Mouse (Mus musculus): Measurements from ENCODE around the gene Tmem100. TPM values are rescaled to one million over a fixed set of nuclear protein-coding genes. Genes with fewer than 3 reads are reported as not detected.

Gene Tmem100
- polyA plus RNA-seq, 1 experiment from 2014 or later, result 1.3 TPM

DNA sequence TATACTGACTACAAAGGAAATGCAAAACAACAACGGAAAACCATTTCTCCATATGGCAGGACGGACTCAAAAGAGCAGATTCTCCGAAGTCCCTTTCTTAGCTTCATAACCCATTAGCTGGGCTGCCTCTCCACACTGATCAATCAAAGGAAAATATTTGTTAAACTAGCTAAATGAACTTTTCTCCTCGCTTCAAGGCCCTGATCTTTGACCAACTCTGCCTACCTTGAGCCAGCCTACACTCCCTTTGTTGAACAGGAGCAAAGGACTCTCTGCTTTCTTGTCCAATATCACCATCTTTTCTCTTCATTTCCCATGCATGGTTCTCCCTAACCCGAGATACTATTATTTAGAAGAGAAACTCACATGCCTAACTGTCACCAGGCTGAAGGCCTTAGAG is 34.6 kb upstream of the Tmem100 start:
- Histone ChIP-seq H3K9ac (ENCODE audit: low read depth, low read length) (no peak overlapping the region), H3K4me1 (replicated peaks; ENCODE audit: control insufficient read depth, insufficient read depth, low read length) (no peaks in the 10 kb centered on the region), H3K27me3 (replicated peaks; ENCODE audit: control insufficient read depth, insufficient read depth, low read length) (no peaks in the 10 kb centered on the region), H3K9me3 (ENCODE audit: control insufficient read depth, low read length) (no peaks in the 10 kb centered on the region), H3K27ac (ENCODE audit: low read depth, low read length) (no peak overlapping the region), H3K36me3 (ENCODE audit: control insufficient read depth, insufficient read depth, low read length) (no peaks in the 10 kb centered on the region), H3K4me3 (ENCODE audit: low read depth, low read length) (no peak overlapping the region), H3K4me2 (no peak overlapping the region)
- DNase-seq (ENCODE audit: low spot score), result no peak
- 83% methylated on average over 5 of the region's 5 CpGs for WGBS
- ATAC-seq (replicated peaks; ENCODE audit: low FRiP score), result no peak

DNA sequence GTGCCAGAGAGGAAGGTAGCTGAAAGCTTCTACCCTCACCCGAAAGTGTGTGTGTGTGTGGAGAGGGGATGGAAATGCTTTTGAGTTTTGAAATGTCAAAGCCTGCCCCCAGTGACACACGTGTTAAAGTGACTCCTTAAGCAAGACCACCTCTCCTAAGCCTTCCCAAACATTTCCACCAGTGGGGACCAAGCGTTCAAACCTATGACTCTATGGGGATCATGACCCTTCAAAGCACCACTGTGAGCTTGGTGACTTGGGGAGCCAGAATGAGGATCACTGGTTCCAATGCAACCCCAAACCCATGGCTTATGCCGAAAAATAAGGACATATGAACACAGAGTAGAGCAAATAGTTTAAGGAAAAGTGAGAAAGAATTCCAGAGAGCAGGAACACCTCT is 33.7 kb upstream of the Tmem100 start:
- no peak overlapping the region for H3K4me3 ChIP-seq (ENCODE audit: low read depth, low read length)
- no peaks in the 10 kb centered on the region for H3K9me3 ChIP-seq (ENCODE audit: control insufficient read depth, low read length)
- H3K36me3 ChIP-seq (ENCODE audit: control insufficient read depth, insufficient read depth, low read length), result no peaks in the 10 kb centered on the region
- no peak for DNase-seq (ENCODE audit: low spot score)
- H3K4me2 ChIP-seq, result no peak overlapping the region
- H3K9ac ChIP-seq (ENCODE audit: low read depth, low read length), result no peak overlapping the region
- WGBS, result 80% methylated on average over 4 of the region's 4 CpGs
- ATAC-seq (replicated peaks; ENCODE audit: low FRiP score), result no peak
- no peaks in the 10 kb centered on the region for H3K27me3 ChIP-seq (replicated peaks; ENCODE audit: control insufficient read depth, insufficient read depth, low read length)
- H3K4me1 ChIP-seq (replicated peaks; ENCODE audit: control insufficient read depth, insufficient read depth, low read length), result no peaks in the 10 kb centered on the region
- H3K27ac ChIP-seq (ENCODE audit: low read depth, low read length), result no peak overlapping the region

DNA sequence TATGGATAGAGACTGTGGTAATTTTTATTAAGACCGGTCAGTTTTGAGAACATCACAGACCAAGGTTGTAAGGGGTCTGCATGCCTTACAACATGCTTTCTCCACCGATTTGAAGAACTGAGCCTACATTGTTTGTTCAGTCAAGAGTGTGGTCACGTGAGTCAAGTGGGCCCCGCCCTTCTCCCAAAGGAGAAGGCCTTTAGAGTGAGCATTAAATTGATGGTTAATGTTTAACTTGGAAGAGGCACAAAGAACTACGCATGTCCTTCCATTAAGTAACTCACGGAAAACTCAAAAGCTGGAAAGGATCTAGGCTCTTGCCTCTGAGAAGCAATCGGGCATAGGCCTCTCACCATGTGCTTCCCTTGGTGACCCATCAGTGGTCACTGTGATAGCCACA is 33.3 kb upstream of the Tmem100 start:
- Histone ChIP-seq H3K4me3 (ENCODE audit: low read depth, low read length) (no peak overlapping the region), H3K27me3 (replicated peaks; ENCODE audit: control insufficient read depth, insufficient read depth, low read length) (no peaks in the 10 kb centered on the region), H3K4me2 (no peak overlapping the region), H3K4me1 (replicated peaks; ENCODE audit: control insufficient read depth, insufficient read depth, low read length) (peaks cover 2% of the 10 kb centered on the region; the same call in 1 of the 2 replicates), H3K9me3 (ENCODE audit: control insufficient read depth, low read length) (no peaks in the 10 kb centered on the region), H3K27ac (ENCODE audit: low read depth, low read length) (no peak overlapping the region), H3K36me3 (ENCODE audit: control insufficient read depth, insufficient read depth, low read length) (no peaks in the 10 kb centered on the region), H3K9ac (ENCODE audit: low read depth, low read length) (no peak overlapping the region)
- ATAC-seq (replicated peaks; ENCODE audit: low FRiP score) (no peak), DNase-seq (ENCODE audit: low spot score) (no peak)
- WGBS, result 88% methylated on average over 7 of the region's 7 CpGs

DNA sequence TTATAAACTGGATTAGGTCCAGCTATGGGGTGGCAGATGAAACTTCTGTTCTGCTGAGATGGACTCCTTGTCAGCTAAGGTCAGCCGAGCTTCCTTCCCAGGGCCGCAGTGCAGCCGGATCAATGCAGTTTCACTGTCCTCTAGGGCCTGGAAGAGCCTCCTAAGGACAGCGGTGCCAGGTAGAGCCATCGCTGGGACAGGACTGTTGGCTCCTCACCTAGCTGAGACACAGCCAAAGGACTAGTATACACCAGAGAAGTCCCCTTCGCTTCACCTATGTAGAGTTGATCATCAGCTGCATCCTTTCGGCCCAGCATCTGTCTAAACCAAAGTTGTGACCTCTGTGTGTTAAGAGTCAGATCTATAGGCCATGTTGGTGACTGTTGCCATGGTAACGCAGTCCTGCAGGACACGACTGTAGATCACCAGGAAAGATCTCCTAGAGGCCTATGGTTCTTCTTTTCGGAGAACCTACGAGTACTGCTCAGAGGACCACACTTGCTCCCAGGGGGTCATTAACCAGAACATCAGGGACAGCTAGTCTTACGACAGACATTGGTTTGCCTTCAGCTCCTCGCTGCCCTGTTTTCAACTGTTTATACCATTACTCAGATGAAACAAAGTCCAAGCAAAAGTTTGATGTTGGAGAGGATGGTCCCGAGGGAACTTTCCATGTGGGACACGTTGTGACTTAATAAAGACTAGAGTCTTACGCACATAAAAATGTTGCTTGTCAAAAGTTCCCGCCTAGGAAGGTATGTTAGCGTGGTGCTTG is 31.0 kb upstream of the Tmem100 start:
- no peaks in the 10 kb centered on the region for H3K27me3 ChIP-seq (replicated peaks; ENCODE audit: control insufficient read depth, insufficient read depth, low read length)
- no peak overlapping the region for H3K27ac ChIP-seq (ENCODE audit: low read depth, low read length)
- WGBS, result 89% methylated on average over 18 of the region's 18 CpGs
- H3K4me1 ChIP-seq (replicated peaks; ENCODE audit: control insufficient read depth, insufficient read depth, low read length), result peaks cover 6% of the 10 kb centered on the region; the same call in 1 of the 2 replicates
- ATAC-seq (replicated peaks; ENCODE audit: low FRiP score) (no peak), DNase-seq (ENCODE audit: low spot score) (no peak)
- no peaks in the 10 kb centered on the region for H3K9me3 ChIP-seq (ENCODE audit: control insufficient read depth, low read length)
- H3K36me3 ChIP-seq (ENCODE audit: control insufficient read depth, insufficient read depth, low read length), result no peaks in the 10 kb centered on the region
- no peak overlapping the region for H3K4me3 ChIP-seq (ENCODE audit: low read depth, low read length)
- no peak overlapping the region for H3K9ac ChIP-seq (ENCODE audit: low read depth, low read length)
- H3K4me2 ChIP-seq, result no peak overlapping the region

DNA sequence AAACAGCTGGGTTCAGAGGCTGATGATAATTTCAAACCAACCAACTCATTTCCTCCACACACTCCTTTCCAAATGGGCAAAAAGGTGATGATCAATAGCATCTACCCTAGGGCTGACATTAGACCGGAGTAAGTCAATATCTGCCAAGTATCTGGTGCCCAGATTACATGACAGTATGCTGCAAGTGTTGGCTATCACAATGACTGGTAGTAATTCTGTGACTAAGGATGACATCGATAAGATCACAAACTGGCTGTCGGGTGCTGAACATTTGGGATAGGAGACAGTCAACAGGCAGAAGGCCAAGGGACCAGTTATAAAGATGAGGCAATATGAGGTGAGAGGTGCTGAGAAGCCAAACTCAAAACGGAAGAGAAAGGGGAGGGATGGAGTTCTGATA is 29.5 kb upstream of the Tmem100 start:
- 91% methylated on average over 4 of the region's 4 CpGs for WGBS
- Histone ChIP-seq H3K9me3 (ENCODE audit: control insufficient read depth, low read length) (no peaks in the 10 kb centered on the region), H3K27ac (ENCODE audit: low read depth, low read length) (no peak overlapping the region), H3K36me3 (ENCODE audit: control insufficient read depth, insufficient read depth, low read length) (no peaks in the 10 kb centered on the region), H3K27me3 (replicated peaks; ENCODE audit: control insufficient read depth, insufficient read depth, low read length) (no peaks in the 10 kb centered on the region), H3K4me2 (no peak overlapping the region), H3K9ac (ENCODE audit: low read depth, low read length) (no peak overlapping the region), H3K4me1 (replicated peaks; ENCODE audit: control insufficient read depth, insufficient read depth, low read length) (peaks cover 6% of the 10 kb centered on the region; the same call in 1 of the 2 replicates), H3K4me3 (ENCODE audit: low read depth, low read length) (no peak overlapping the region)
- DNase-seq (ENCODE audit: low spot score), result no peak
- no peak for ATAC-seq (replicated peaks; ENCODE audit: low FRiP score)

DNA sequence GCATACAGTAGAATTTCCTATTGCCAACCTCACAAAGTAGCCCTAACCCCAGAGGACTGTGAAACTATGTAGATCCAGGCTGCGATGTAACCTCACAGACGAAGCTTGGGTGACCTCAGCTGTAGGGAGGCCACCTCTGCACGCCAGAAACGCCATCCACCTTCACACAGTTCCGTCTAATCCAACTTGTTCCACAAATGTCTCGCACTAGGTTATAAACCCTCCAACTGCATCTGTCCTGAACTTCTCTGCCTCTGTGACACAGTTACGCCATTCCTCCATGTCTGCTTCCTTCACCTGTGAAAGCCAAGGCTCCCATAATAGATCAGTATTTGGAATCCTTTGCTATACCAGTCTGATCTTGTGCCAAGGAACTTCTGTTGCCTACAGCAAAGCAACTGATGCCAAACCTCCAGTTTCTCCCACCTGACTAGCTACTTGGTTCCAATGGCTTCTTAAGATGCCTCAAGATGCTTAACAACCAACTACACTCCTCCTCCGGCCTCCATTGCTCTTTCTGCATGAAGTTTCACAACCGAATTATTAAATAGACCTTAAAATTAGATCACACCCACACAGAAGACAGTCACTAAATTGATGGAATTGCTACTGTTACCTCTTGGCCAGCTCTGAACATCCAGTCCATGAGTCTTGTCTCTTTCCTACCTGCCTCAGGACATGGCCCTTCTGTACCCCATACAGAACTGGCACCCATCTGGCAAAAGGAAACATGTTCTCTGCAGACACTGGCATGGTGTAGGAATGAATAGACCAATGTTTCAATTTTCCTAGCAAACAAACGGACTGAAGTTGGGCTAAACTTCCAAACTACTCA is 28.5 kb upstream of the Tmem100 start:
- no peaks in the 10 kb centered on the region for H3K27me3 ChIP-seq (replicated peaks; ENCODE audit: control insufficient read depth, insufficient read depth, low read length)
- no peaks in the 10 kb centered on the region for H3K36me3 ChIP-seq (ENCODE audit: control insufficient read depth, insufficient read depth, low read length)
- ATAC-seq (replicated peaks; ENCODE audit: low FRiP score), result no peak
- no peak for DNase-seq (ENCODE audit: low spot score)
- H3K4me3 ChIP-seq (ENCODE audit: low read depth, low read length), result peak overlapping the region; percentile 68
- H3K27ac ChIP-seq (ENCODE audit: low read depth, low read length), result no peak overlapping the region
- H3K9ac ChIP-seq (ENCODE audit: low read depth, low read length), result no peak overlapping the region
- H3K4me2 ChIP-seq, result peak overlapping the region; percentile 71
- H3K4me1 ChIP-seq (replicated peaks; ENCODE audit: control insufficient read depth, insufficient read depth, low read length), result peaks cover 6% of the 10 kb centered on the region; the same call in 1 of the 2 replicates
- 87% methylated on average over 10 of the region's 10 CpGs for WGBS
- no peaks in the 10 kb centered on the region for H3K9me3 ChIP-seq (ENCODE audit: control insufficient read depth, low read length)

DNA sequence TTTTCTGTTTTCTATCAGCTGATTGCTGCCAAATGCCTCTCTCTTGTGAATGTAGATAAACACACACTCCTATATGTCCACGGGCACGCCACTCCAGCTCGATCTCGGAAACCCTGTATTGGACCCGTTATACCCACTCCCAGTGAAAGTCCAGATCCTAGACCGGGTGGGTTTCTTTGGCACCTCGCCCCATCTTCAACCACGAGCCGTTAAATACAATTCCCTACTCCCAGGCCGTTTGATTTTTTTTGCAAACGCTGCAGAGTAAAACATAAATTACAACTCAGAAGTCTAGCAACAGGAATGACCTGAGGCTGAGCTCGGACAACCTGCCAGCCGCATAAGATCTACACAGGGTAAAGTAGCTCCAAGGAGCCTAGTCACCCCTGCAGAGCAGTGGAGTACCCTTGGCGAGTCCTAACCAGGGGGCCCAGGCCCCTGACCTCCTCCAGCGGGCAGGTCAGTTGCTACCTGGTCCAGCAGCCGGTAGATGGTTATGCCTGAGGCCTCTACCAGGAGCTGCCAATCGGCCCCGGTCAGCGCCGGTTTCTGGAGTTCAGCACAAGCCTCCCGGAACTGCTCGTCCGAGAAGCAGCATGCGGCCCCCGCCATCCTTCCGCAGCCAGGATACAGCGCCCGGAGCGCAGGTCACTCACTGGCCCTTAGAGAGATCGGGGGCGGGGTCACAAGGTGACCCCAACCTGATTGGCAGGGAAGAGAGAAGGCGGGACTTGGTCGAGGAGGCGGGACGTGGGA is 27.7 kb upstream of the Tmem100 start, which contains the start of gene Pctp:
Gene Pctp (minus strand): TSS at position 664 of the 756 bp plus-strand sequence.
- no peaks in the 10 kb centered on the region for H3K9me3 ChIP-seq (ENCODE audit: control insufficient read depth, low read length)
- no peaks in the 10 kb centered on the region for H3K36me3 ChIP-seq (ENCODE audit: control insufficient read depth, insufficient read depth, low read length)
- WGBS, result 8% methylated on average over 35 of the region's 35 CpGs
- peak within 1 kb of the TSS; percentile 68 for H3K4me3 ChIP-seq (ENCODE audit: low read depth, low read length)
- peaks cover 6% of the 10 kb centered on the region; the same call in 1 of the 2 replicates for H3K4me1 ChIP-seq (replicated peaks; ENCODE audit: control insufficient read depth, insufficient read depth, low read length)
- H3K27me3 ChIP-seq (replicated peaks; ENCODE audit: control insufficient read depth, insufficient read depth, low read length), result no peaks in the 10 kb centered on the region
- DNase-seq (ENCODE audit: low spot score) (peak; percentile 82), ATAC-seq (replicated peaks; ENCODE audit: low FRiP score) (peak; percentile 99)
- H3K4me2 ChIP-seq, result peak within 1 kb of the TSS; percentile 71
- H3K27ac ChIP-seq (ENCODE audit: low read depth, low read length), result no peak within 1 kb of the TSS
- H3K9ac ChIP-seq (ENCODE audit: low read depth, low read length), result peak within 1 kb of the TSS; percentile 74

DNA sequence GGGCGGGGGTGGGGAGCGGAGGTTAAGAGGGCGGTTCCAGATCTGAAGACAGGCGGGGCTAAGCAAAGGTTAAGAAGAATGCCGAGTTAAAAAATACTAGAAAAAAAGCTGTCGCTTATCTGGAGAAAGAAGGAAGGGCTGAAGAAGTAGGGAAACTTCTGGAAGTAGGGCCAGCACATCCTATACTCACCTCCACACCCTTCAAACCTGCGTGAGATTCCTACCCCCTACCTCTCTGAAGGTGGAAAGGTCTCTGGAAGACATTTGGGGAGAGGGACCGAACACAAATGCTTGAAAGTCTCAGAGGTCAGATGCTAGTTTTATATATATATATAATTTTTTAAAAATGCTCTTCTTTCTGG is 27.2 kb upstream of the Tmem100 start:
- Histone ChIP-seq H3K4me1 (replicated peaks; ENCODE audit: control insufficient read depth, insufficient read depth, low read length) (peaks cover 6% of the 10 kb centered on the region; the same call in 1 of the 2 replicates), H3K36me3 (ENCODE audit: control insufficient read depth, insufficient read depth, low read length) (no peaks in the 10 kb centered on the region), H3K4me2 (peak overlapping the region; percentile 71), H3K9ac (ENCODE audit: low read depth, low read length) (no peak overlapping the region), H3K27me3 (replicated peaks; ENCODE audit: control insufficient read depth, insufficient read depth, low read length) (no peaks in the 10 kb centered on the region), H3K27ac (ENCODE audit: low read depth, low read length) (no peak overlapping the region), H3K4me3 (ENCODE audit: low read depth, low read length) (peak overlapping the region; percentile 68), H3K9me3 (ENCODE audit: control insufficient read depth, low read length) (no peaks in the 10 kb centered on the region)
- no peak for DNase-seq (ENCODE audit: low spot score)
- no peak; the same call in 1 of the 2 replicates for ATAC-seq (replicated peaks; ENCODE audit: low FRiP score)
- WGBS, result 10% methylated on average over 8 of the region's 8 CpGs

All from liver, embryonic 11.5 days (tissue).